Mouse (Mus musculus) liver, embryonic 13.5 days (tissue): ENCODE data around the gene Gm28845. TPM values are rescaled to one million over a fixed set of nuclear protein-coding genes. Genes with fewer than 3 reads are reported as not detected.

ENCODE experiments used
- ATAC-seq: fragments of 200-750 bp; cut with Nextera tagmentation; 2 replicates; pipeline ENCODE4 v1.8.0; 2017; ENCODE audit warnings: low read depth, mild to moderate bottlenecking, moderate number of reproducible peaks, moderate library complexity
- DNase-seq: peaks from one replicate; pipeline ENCODE4 v3.0.0; 2022
- H3K27ac ChIP-seq: fragments of 300-500 bp; sonication (generic); 2 replicates; pipeline ENCODE4 v1.5.1; 2015; ENCODE audit warnings: moderate library complexity, mild to moderate bottlenecking, inconsistent platforms
- H3K27me3 ChIP-seq: fragments of 300-500 bp; sonication (generic); 2 replicates; pipeline ENCODE4 v1.6.1; 2015; ENCODE audit warnings: mild to moderate bottlenecking, inconsistent platforms
- H3K36me3 ChIP-seq: fragments of 300-500 bp; sonication (generic); 2 replicates; pipeline ENCODE4 v1.6.1; 2015; ENCODE audit warnings: mild to moderate bottlenecking, inconsistent platforms
- H3K4me1 ChIP-seq: fragments of 300-500 bp; sonication (generic); replicated peaks from 2 replicates; pipeline ENCODE4 v1.6.1; 2015; ENCODE audit warnings: inconsistent platforms
- H3K4me2 ChIP-seq: fragments of 300-500 bp; sonication (generic); 2 replicates; pipeline ENCODE4 v1.6.1; 2015; ENCODE audit warnings: inconsistent platforms, mild to moderate bottlenecking, moderate library complexity
- H3K4me3 ChIP-seq: fragments of 300-500 bp; sonication (generic); replicated peaks from 2 replicates; pipeline ENCODE4 v1.5.1; 2015; ENCODE audit warnings: mild to moderate bottlenecking, inconsistent platforms
- H3K9ac ChIP-seq: fragments of 300-500 bp; sonication (generic); 2 replicates; pipeline ENCODE4 v1.6.1; 2015; ENCODE audit warnings: mild to moderate bottlenecking, inconsistent platforms
- H3K9me3 ChIP-seq: fragments of 300-500 bp; sonication (generic); replicated peaks from 2 replicates; pipeline ENCODE4 v1.6.1; 2016; ENCODE audit warnings: inconsistent platforms
- WGBS: fragments of 180-500 bp; shearing (Covaris S2); methylation state at CpG from one replicate; pipeline ENCODE4 v1.1.7; 2015; ENCODE audit not compliant: insufficient replicate concordance; 5-methylcytosine and 5-hydroxymethylcytosine counted together
- polyA plus RNA-seq: library from polyadenylated mRNA; unstranded; fragments of >200 nt; fragmentation: Nextera tagmentation; extraction: Ambion mirVana; gene quantifications from 2 replicates; pipeline ENCODE4 v1.2.1, GENCODE M21; 2015

Gene Gm28845
- polyA plus RNA-seq, 1 experiment from 2014 or later: not detected

GRCm38 (mm10) chr1:65103273-65103672, 16.1 kb downstream of the Gm28845 start, which contains the start of gene Cryga:
Gene Cryga, minus strand, starts transcription at chr1:65103373.
- Histone ChIP-seq H3K27me3 (no peaks in the 10 kb centered on the region), H3K4me2 (no peak within 1 kb of the TSS), H3K27ac (no peak within 1 kb of the TSS), H3K9me3 (no peaks in the 10 kb centered on the region), H3K4me3 (no peak within 1 kb of the TSS), H3K36me3 (no peaks in the 10 kb centered on the region), H3K4me1 (no peaks in the 10 kb centered on the region), H3K9ac (no peak within 1 kb of the TSS)
- ATAC-seq: no peak
- DNase-seq: no peak
- WGBS: 75% methylated on average over 11 of the region's 11 CpGs

- Histone ChIP-seq H3K4me1 (no peaks in the 10 kb centered on the region), H3K9me3 (no peaks in the 10 kb centered on the region), H3K4me3 (no peak overlapping the region), H3K36me3 (no peaks in the 10 kb centered on the region), H3K4me2 (no peak overlapping the region), H3K27ac (no peak overlapping the region), H3K27me3 (no peaks in the 10 kb centered on the region), H3K9ac (no peak overlapping the region)
- 57% methylated on average over 3 of the region's 3 CpGs for WGBS
- DNase-seq: no peak
- no peak for ATAC-seq
Observed at GRCm38 (mm10) chr1:65096953-65097352, 22.4 kb downstream of the Gm28845 start.

GRCm38 (mm10) chr1:65091566-65091965, 27.8 kb downstream of the Gm28845 start:
- 76% methylated on average over 3 of the region's 3 CpGs for WGBS
- Histone ChIP-seq H3K4me3 (no peak overlapping the region), H3K4me1 (no peaks in the 10 kb centered on the region), H3K9me3 (no peaks in the 10 kb centered on the region), H3K36me3 (no peaks in the 10 kb centered on the region), H3K9ac (no peak overlapping the region), H3K27me3 (no peaks in the 10 kb centered on the region), H3K27ac (no peak overlapping the region), H3K4me2 (no peak overlapping the region)
- ATAC-seq (no peak), DNase-seq (no peak)

- H3K4me1 ChIP-seq: no peaks in the 10 kb centered on the region
- no peak overlapping the region for H3K4me2 ChIP-seq
- H3K9me3 ChIP-seq: no peaks in the 10 kb centered on the region
- 8% methylated on average over 2 of the region's 2 CpGs for WGBS
- no peak overlapping the region for H3K27ac ChIP-seq
- H3K27me3 ChIP-seq: no peaks in the 10 kb centered on the region
- ATAC-seq (0 out of 2 replicates have a peak, but pooled peaks have one; percentile 36), DNase-seq (no peak)
- no peak overlapping the region for H3K4me3 ChIP-seq
- no peaks in the 10 kb centered on the region for H3K36me3 ChIP-seq
- no peak overlapping the region for H3K9ac ChIP-seq
Observed at GRCm38 (mm10) chr1:65090370-65090769, 29.0 kb downstream of the Gm28845 start.

GRCm38 (mm10) chr1:65088567-65089356, 30.6 kb downstream of the Gm28845 start:
- Histone ChIP-seq H3K9ac (no peak overlapping the region), H3K36me3 (no peaks in the 10 kb centered on the region), H3K4me1 (no peaks in the 10 kb centered on the region), H3K4me3 (no peak overlapping the region), H3K27me3 (no peaks in the 10 kb centered on the region), H3K4me2 (no peak overlapping the region), H3K9me3 (no peaks in the 10 kb centered on the region), H3K27ac (no peak overlapping the region)
- DNase-seq (no peak), ATAC-seq (no peak)
- 47% methylated on average over 6 of the region's 6 CpGs for WGBS

GRCm38 (mm10) chr1:65082188-65082587, 37.2 kb downstream of the Gm28845 start, which contains the start of gene Crygb:
Gene Crygb, minus strand, starts transcription at chr1:65082288.
- Histone ChIP-seq H3K9me3 (no peaks in the 10 kb centered on the region), H3K27me3 (no peaks in the 10 kb centered on the region), H3K4me1 (no peaks in the 10 kb centered on the region), H3K27ac (no peak within 1 kb of the TSS), H3K4me2 (no peak within 1 kb of the TSS), H3K4me3 (no peak within 1 kb of the TSS), H3K9ac (no peak within 1 kb of the TSS), H3K36me3 (no peaks in the 10 kb centered on the region)
- DNase-seq (no peak), ATAC-seq (no peak)
- 43% methylated on average over 7 of the region's 7 CpGs for WGBS

- no peak for DNase-seq
- no peaks in the 10 kb centered on the region for H3K27me3 ChIP-seq
Observed at GRCm38 (mm10) chr1:65075607-65076006, 43.8 kb downstream of the Gm28845 start.

GRCm38 (mm10) chr1:65073589-65073988, 45.8 kb downstream of the Gm28845 start, which contains the start of gene Crygc:
Gene Crygc, minus strand, starts transcription at chr1:65073689.
- no peak for DNase-seq
- H3K9me3 ChIP-seq: no peaks in the 10 kb centered on the region
- 70% methylated on average over 6 of the region's 6 CpGs for WGBS
- no peak within 1 kb of the TSS for H3K4me3 ChIP-seq
- no peaks in the 10 kb centered on the region for H3K27me3 ChIP-seq
- H3K4me2 ChIP-seq: no peak within 1 kb of the TSS
- no peak within 1 kb of the TSS for H3K27ac ChIP-seq
- no peaks in the 10 kb centered on the region for H3K4me1 ChIP-seq
- H3K9ac ChIP-seq: no peak within 1 kb of the TSS
- no peaks in the 10 kb centered on the region for H3K36me3 ChIP-seq
- no peak for ATAC-seq

More at GRCm38 (mm10) chr1:65075607-65076006, 43.8 kb downstream of the Gm28845 start:
- H3K36me3 ChIP-seq: no peaks in the 10 kb centered on the region
- H3K27ac ChIP-seq: no peak overlapping the region
- no peak overlapping the region for H3K9ac ChIP-seq
- no peak for ATAC-seq
- no peaks in the 10 kb centered on the region for H3K4me1 ChIP-seq
- WGBS: 22% methylated on average over 5 of the region's 5 CpGs
- H3K4me2 ChIP-seq: no peak overlapping the region
- no peak overlapping the region for H3K4me3 ChIP-seq
- H3K9me3 ChIP-seq: no peaks in the 10 kb centered on the region

GRCm38 (mm10) chr1:65067842-65068241, 51.5 kb downstream of the Gm28845 start:
- DNase-seq (no peak), ATAC-seq (no peak)
- Histone ChIP-seq H3K4me2 (no peak overlapping the region), H3K4me1 (no peaks in the 10 kb centered on the region), H3K9ac (no peak overlapping the region), H3K4me3 (no peak overlapping the region), H3K27ac (no peak overlapping the region), H3K9me3 (no peaks in the 10 kb centered on the region), H3K27me3 (no peaks in the 10 kb centered on the region), H3K36me3 (no peaks in the 10 kb centered on the region)

- 78% methylated on average over 15 of the region's 15 CpGs for WGBS
- ATAC-seq (no peak), DNase-seq (no peak)
Observed at GRCm38 (mm10) chr1:65064201-65064600, 55.2 kb downstream of the Gm28845 start.

GRCm38 (mm10) chr1:65063352-65063751, 56.0 kb downstream of the Gm28845 start, which contains the start of gene Crygd:
Gene Crygd, minus strand, starts transcription at chr1:65063452.
- WGBS: 71% methylated on average over 8 of the region's 8 CpGs
- Histone ChIP-seq H3K9me3 (no peaks in the 10 kb centered on the region), H3K4me2 (no peak within 1 kb of the TSS), H3K9ac (no peak within 1 kb of the TSS), H3K27me3 (no peaks in the 10 kb centered on the region), H3K4me3 (no peak within 1 kb of the TSS), H3K36me3 (no peaks in the 10 kb centered on the region), H3K4me1 (no peaks in the 10 kb centered on the region), H3K27ac (no peak within 1 kb of the TSS)
- ATAC-seq (no peak), DNase-seq (no peak)

More at GRCm38 (mm10) chr1:65064201-65064600, 55.2 kb downstream of the Gm28845 start:
- no peak overlapping the region for H3K9ac ChIP-seq
- H3K27ac ChIP-seq: no peak overlapping the region
- H3K4me3 ChIP-seq: no peak overlapping the region
- H3K4me1 ChIP-seq: no peaks in the 10 kb centered on the region
- H3K9me3 ChIP-seq: no peaks in the 10 kb centered on the region
- no peaks in the 10 kb centered on the region for H3K36me3 ChIP-seq
- no peak overlapping the region for H3K4me2 ChIP-seq
- no peaks in the 10 kb centered on the region for H3K27me3 ChIP-seq

- Histone ChIP-seq H3K4me1 (no peaks in the 10 kb centered on the region), H3K9ac (no peak overlapping the region), H3K27me3 (no peaks in the 10 kb centered on the region), H3K9me3 (no peaks in the 10 kb centered on the region), H3K4me2 (no peak overlapping the region), H3K36me3 (no peaks in the 10 kb centered on the region), H3K27ac (no peak overlapping the region), H3K4me3 (no peak overlapping the region)
- ATAC-seq: no peak
- WGBS: 40% methylated on average over 2 of the region's 2 CpGs
- DNase-seq: no peak
Observed at GRCm38 (mm10) chr1:65052140-65052539, 67.2 kb downstream of the Gm28845 start.
